Mouse (Mus musculus): Measurements from ENCODE around the gene Bpnt1.

DNA sequence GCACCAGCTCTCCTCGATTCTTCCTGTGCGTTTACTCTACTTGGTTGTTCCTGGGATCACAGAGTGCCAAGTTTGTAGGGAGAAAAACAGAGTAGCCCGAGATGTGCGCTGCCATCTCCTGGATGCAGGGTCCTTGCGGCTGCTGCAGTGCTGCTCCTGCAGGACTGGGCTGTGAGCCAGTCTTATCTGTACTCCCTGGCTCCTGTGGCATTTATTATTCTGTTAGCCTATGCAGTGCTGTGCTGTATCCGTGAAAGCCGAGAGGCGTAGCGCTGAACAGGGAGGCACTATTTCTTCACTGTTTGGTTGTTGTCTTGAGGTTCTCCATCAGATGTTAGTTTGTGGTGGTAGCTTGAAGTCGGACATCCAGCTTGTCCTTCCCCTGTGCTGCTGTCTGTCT, 74.0 kb downstream of the Bpnt1 start:
- TF ChIP-seq CTCF (IDR thresholded peaks at IDR 0.05; ENCODE audit: low read depth): no peak
- TF ChIP-seq EP300 (optimal IDR thresholded peaks at IDR 0.05): no peak
